ENCODE assay signal across 15 mouse cellular contexts in the genomic region with DNA sequence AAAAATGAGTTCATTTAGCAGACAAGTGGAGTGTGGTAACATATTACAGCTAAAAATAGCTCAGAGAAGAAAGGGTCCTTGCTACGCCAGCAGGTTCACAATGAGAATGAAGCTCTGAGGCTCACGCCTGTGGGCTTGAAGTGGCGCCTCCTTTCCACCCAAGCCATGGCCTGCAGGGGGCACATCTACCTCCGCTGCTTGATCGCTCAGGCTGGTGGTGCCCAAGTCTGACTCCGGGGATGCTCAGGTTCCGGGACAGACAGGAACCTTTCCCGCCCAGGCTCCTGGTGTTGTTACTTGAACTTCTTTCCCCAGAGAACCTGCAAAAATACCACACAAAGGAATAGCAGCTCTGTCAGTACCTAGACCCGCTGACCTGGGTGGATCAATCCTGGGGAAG.
A peak's percentile ranks its signal among the peaks of the same experiment; 100 is the strongest.
DNase-seq lines count a peak whose midpoint lies in the region; ATAC-seq and TF ChIP-seq lines count a peak whose summit lies in the region.
"Had no signal": no experiment of that assay in that cellular context is flagged by ENCODE, and none has a peak within 500 bp of the region (broad histone marks: within the 10 kb centered on the region; RNA-seq: fewer than 3 reads in every experiment).

No protein-coding gene starts in this region.

- H3K4me2 ChIP-seq in hindbrain, embryonic 13.5 days, result no peak overlapping the region
- no peak overlapping the region for H3K4me2 ChIP-seq in lung, postnatal 0 days (replicated peaks; ENCODE audit: low read depth, low read length)
- H3K4me2 ChIP-seq: heart, embryonic 11.5 days; liver, embryonic 11.5 days; lung, embryonic 15.5 days had no signal

- TF ChIP-seq CTCF in lung, postnatal 0 days (IDR thresholded peaks at IDR 0.05), result peak; percentile 15

- no peak for TF ChIP-seq EP300 in lung, postnatal 0 days (IDR thresholded peaks at IDR 0.05)

- H3K4me3 ChIP-seq in hindbrain, embryonic 13.5 days, result no peak overlapping the region
- H3K4me3 ChIP-seq in hindbrain, embryonic 10.5 days, result no peak overlapping the region
- no peak overlapping the region for H3K4me3 ChIP-seq in lung, postnatal 0 days (ENCODE audit: low read depth, low read length)
- H3K4me3 ChIP-seq: gastrocnemius, adult 2 months; lung, embryonic 15.5 days had no signal

- peaks cover 22% of the 10 kb centered on the region for H3K4me1 ChIP-seq in hindbrain, embryonic 13.5 days (replicated peaks)
- peaks cover 8% of the 10 kb centered on the region; the same call in 1 of the 2 replicates for H3K4me1 ChIP-seq in hindbrain, embryonic 10.5 days (replicated peaks)
- no peaks in the 10 kb centered on the region for H3K4me1 ChIP-seq in lung, postnatal 0 days (ENCODE audit: insufficient read depth, low read depth, low read length)
- H3K4me1 ChIP-seq: lung, embryonic 15.5 days had no signal

- no peaks in the 10 kb centered on the region for H3K9me3 ChIP-seq in hindbrain, embryonic 13.5 days
- no peaks in the 10 kb centered on the region for H3K9me3 ChIP-seq in hindbrain, embryonic 10.5 days
- H3K9me3 ChIP-seq in lung, postnatal 0 days (ENCODE audit: low read length), result no peaks in the 10 kb centered on the region
- H3K9me3 ChIP-seq: lung, embryonic 15.5 days had no signal

- ATAC-seq in hindbrain, embryonic 13.5 days (ENCODE audit: low FRiP score), result no peak
- ATAC-seq in lung, postnatal 0 days, result no peak
- ATAC-seq: forebrain, embryonic 14.5 days had no signal

- peaks cover 6% of the 10 kb centered on the region; the same call in 1 of the 2 replicates for H3K27me3 ChIP-seq in hindbrain, embryonic 13.5 days
- H3K27me3 ChIP-seq in hindbrain, embryonic 10.5 days (ENCODE audit: insufficient read depth, poor library complexity, severe bottlenecking), result 0 out of 2 replicates have a peak, but pooled peaks cover 6% of the 10 kb centered on the region
- H3K27me3 ChIP-seq in lung, postnatal 0 days (replicated peaks; ENCODE audit: insufficient read depth, low read length), result no peaks in the 10 kb centered on the region
- H3K27me3 ChIP-seq: lung, embryonic 15.5 days had no signal

- no peaks in the 10 kb centered on the region for H3K36me3 ChIP-seq in hindbrain, embryonic 13.5 days
- H3K36me3 ChIP-seq in hindbrain, embryonic 10.5 days, result no peaks in the 10 kb centered on the region
- no peaks in the 10 kb centered on the region for H3K36me3 ChIP-seq in lung, postnatal 0 days (ENCODE audit: insufficient read depth, low read length)
- H3K36me3 ChIP-seq: lung, embryonic 15.5 days had no signal

- no peak for DNase-seq in hindbrain, embryonic 10.5 days (ENCODE audit: low spot score)
- no peak for DNase-seq in lung, postnatal 0 days (ENCODE audit: low spot score)
- DNase-seq in lung, postnatal 4 days, result no peak
- DNase-seq in WW6 (ENCODE audit: low read depth, low spot score), result peak; percentile 20
- peak; percentile 28 for DNase-seq in retina, postnatal 1 day
- no peak for DNase-seq in heart, adult 8-10 months (ENCODE audit: low spot score)
- DNase-seq: adrenal gland, postnatal 36 days; gastrocnemius, adult 2 months; kidney, postnatal 10 days; right cerebral cortex, postnatal 25 days had no signal

- no peak overlapping the region for H3K9ac ChIP-seq in hindbrain, embryonic 13.5 days
- no peak overlapping the region for H3K9ac ChIP-seq in lung, postnatal 0 days (replicated peaks; ENCODE audit: low read depth)
- H3K9ac ChIP-seq: lung, embryonic 15.5 days had no signal

- WGBS in hindbrain, embryonic 13.5 days, result 45% methylated on average over 9 of the region's 9 CpGs
- WGBS in hindbrain, embryonic 10.5 days, result 56% methylated on average over 9 of the region's 9 CpGs
- 52% methylated on average over 9 of the region's 9 CpGs for WGBS in lung, postnatal 0 days

- 0 out of 2 replicates have a peak overlapping the region, but pooled peaks have one; percentile 13 for H3K27ac ChIP-seq in hindbrain, embryonic 13.5 days
- H3K27ac ChIP-seq in hindbrain, embryonic 10.5 days, result no peak overlapping the region
- H3K27ac ChIP-seq in lung, postnatal 0 days (ENCODE audit: low read length), result no peak overlapping the region
- H3K27ac ChIP-seq: gastrocnemius, adult 2 months; lung, embryonic 15.5 days had no signal

Comparison
In these comparisons a context has a peak if more than half of its experiments do, and no peak if none do; other contexts are left out.
1. DNase-seq: peak in WW6 (single experiment) and retina, postnatal 1 day (single experiment); none in hindbrain, embryonic 10.5 days (single experiment), lung, postnatal 0 days (single experiment), lung, postnatal 4 days (0 of 2) and heart, adult 8-10 months (single experiment).